Mouse (Mus musculus) layer of hippocampus, adult 18-20 months (tissue): Measurements from ENCODE around the gene Abl1. TPM values are rescaled to one million over a fixed set of nuclear protein-coding genes. Genes with fewer than 3 reads are reported as not detected.
A peak's percentile ranks its signal among the peaks of the same experiment; 100 is the strongest.

Source experiments
- DNase-seq, 2 experiments: peaks; one replicate each; pipeline ENCODE4 v3.0.0; 2022; ENCODE audit warnings: low spot score in 2 of 2
- total RNA-seq, 2 experiments: library from RNA; stranded (reverse); gene quantifications; 2 replicates each; pipeline ENCODE4 v1.2.3; 2021

Gene Abl1
- total RNA-seq, 2 experiments from 2014 or later, result 42.5 to 46.0 TPM

- no peak for DNase-seq
Measured at GRCm38 (mm10) chr2:31741728-31742127, 53.6 kb downstream of the Abl1 start.

- DNase-seq, result peak; percentile 37 to 49
Measured at GRCm38 (mm10) chr2:31742134-31742533, 54.0 kb downstream of the Abl1 start.

GRCm38 (mm10) chr2:31745741-31746243 lies 57.6 kb downstream of the Abl1 start:
- no peak for DNase-seq

- DNase-seq, result no peak
Measured at GRCm38 (mm10) chr2:31746835-31747234, 58.7 kb downstream of the Abl1 start.

- DNase-seq, result peak in 1 of 2 experiments; percentile 32
Measured at GRCm38 (mm10) chr2:31749046-31749709, 61.0 kb downstream of the Abl1 start.

GRCm38 (mm10) chr2:31750133-31750532 lies 62.0 kb downstream of the Abl1 start:
- no peak for DNase-seq

GRCm38 (mm10) chr2:31757472-31757871 lies 69.3 kb downstream of the Abl1 start:
- no peak for DNase-seq

GRCm38 (mm10) chr2:31758966-31759365 lies 70.8 kb downstream of the Abl1 start:
- DNase-seq, result no peak

- peak in 1 of 2 experiments; percentile 43 for DNase-seq
Measured at GRCm38 (mm10) chr2:31759751-31760460, 71.7 kb downstream of the Abl1 start.

GRCm38 (mm10) chr2:31760486-31760885 lies 72.3 kb downstream of the Abl1 start:
- no peak for DNase-seq

- no peak for DNase-seq
Measured at GRCm38 (mm10) chr2:31761115-31761531, 72.9 kb downstream of the Abl1 start.

- no peak for DNase-seq
Measured at GRCm38 (mm10) chr2:31761585-31761984, 73.4 kb downstream of the Abl1 start.

GRCm38 (mm10) chr2:31762155-31762554 lies 74.0 kb downstream of the Abl1 start:
- DNase-seq, result no peak

- no peak for DNase-seq
Measured at GRCm38 (mm10) chr2:31762853-31763252, 74.7 kb downstream of the Abl1 start.

- DNase-seq, result no peak
Measured at GRCm38 (mm10) chr2:31763271-31763670, 75.1 kb downstream of the Abl1 start.

GRCm38 (mm10) chr2:31767104-31767503 lies 78.9 kb downstream of the Abl1 start:
- DNase-seq, result no peak

GRCm38 (mm10) chr2:31767815-31768214 lies 79.6 kb downstream of the Abl1 start:
- DNase-seq, result no peak

- no peak for DNase-seq
Measured at GRCm38 (mm10) chr2:31769115-31769514, 80.9 kb downstream of the Abl1 start.

- DNase-seq, result no peak
Measured at GRCm38 (mm10) chr2:31769631-31770111, 81.5 kb downstream of the Abl1 start.

GRCm38 (mm10) chr2:31770781-31771441 lies 82.7 kb downstream of the Abl1 start:
- peak in 1 of 2 experiments; percentile 59 for DNase-seq

GRCm38 (mm10) chr2:31776479-31776878 lies 88.3 kb downstream of the Abl1 start:
- no peak for DNase-seq

- DNase-seq, result no peak
Measured at GRCm38 (mm10) chr2:31779258-31779657, 91.1 kb downstream of the Abl1 start.
